Mouse (Mus musculus) C2C12 (cell line): ENCODE results near the gene Mrc2.

Source experiments
- CTCF ChIP-seq: IDR thresholded peaks from one replicate; pipeline ENCODE4 v1.5.1; 2011; ENCODE audit not compliant: control insufficient read depth, insufficient read depth, insufficient read length
- MAX ChIP-seq: IDR thresholded peaks from one replicate; pipeline ENCODE4 v1.6.1; 2011; ENCODE audit warnings: mild to moderate bottlenecking, control low read depth

DNA sequence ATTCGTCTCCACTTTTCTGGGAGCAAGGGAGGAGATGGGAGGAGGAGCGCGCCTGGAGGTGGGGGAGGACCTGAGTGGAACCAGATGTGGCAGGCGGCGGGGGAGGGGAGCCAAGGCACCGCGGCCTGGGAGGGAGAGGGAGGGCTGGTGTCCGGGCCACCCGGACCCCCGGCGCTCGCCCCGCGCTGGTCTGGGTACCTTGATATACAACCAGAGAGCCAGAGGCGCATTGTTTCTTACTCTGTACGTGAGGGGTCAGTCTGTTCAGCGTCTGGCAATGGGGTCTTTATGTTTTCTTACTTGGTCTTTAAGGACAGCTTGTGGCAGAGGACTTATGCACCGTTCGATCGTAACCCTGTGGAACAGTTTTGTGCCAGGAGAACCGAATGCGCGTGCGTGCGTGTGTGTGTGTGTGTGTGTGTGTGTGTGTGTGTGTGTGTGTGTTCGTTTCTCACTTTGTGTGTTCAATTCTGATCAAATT is 698 bp downstream of the Mrc2 start:
- TF ChIP-seq CTCF (no peak), MAX (no peak)
